Mouse (Mus musculus) embryo, embryonic 10.5 days (tissue): ENCODE data around the gene Tnnc1.

Experiments used
- DNase-seq: peaks from one replicate; pipeline ENCODE4 v3.0.0-alpha.2; 2015; ENCODE audit warnings: low spot score

Tnnc1 gene

GRCm38 (mm10) chr14:31208084-31208483 is at the start of gene Tnnc1:
Gene Tnnc1 (plus strand): TSS chr14:31208312.
- no peak for DNase-seq

GRCm38 (mm10) chr14:31160196-31161150 is 47.6 kb upstream of the Tnnc1 start:
- no peak for DNase-seq

- DNase-seq, result no peak
Observed at GRCm38 (mm10) chr14:31161191-31161590, 46.9 kb upstream of the Tnnc1 start.

DNA sequence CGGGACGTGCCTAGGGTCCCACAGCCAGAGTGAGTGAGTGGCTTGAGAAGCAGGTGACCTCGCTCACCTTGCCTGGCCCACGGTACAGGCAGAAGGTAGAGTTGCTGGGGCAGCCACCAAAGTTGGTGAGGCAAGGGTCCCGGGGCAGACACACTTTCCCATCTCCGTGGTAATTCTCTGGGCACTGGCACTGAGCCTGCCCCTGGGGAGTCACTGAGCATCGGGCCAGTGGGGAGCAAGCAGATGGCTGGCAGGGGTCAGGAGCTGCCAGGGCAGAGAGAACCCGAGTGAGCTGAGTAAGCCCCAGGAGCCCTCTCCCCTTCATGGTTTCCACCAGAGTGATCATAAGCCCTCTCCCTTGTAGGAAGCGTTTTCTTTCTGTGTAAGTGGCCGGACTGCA is 46.5 kb upstream of the Tnnc1 start:
- DNase-seq, result no peak

DNA sequence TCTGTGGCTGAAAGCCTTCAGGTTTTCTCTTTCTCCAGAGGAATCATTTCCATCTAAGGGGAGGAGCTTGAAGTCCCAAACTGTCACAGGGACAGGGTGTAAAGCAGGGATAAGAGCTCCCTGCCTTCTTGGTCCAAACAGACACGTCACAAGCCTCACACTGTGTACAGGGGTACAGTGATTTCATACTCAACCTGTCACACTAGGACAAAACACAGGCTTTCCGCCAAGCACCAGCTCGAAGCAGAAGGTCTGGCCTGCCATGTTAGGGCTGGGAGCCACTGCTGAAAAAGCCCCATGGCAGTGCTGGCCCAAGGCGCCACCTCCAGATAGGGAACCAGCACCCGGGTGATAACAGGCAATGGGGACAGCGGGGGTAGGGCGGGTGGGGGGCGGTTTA is 44.0 kb upstream of the Tnnc1 start:
- DNase-seq, result no peak

DNA sequence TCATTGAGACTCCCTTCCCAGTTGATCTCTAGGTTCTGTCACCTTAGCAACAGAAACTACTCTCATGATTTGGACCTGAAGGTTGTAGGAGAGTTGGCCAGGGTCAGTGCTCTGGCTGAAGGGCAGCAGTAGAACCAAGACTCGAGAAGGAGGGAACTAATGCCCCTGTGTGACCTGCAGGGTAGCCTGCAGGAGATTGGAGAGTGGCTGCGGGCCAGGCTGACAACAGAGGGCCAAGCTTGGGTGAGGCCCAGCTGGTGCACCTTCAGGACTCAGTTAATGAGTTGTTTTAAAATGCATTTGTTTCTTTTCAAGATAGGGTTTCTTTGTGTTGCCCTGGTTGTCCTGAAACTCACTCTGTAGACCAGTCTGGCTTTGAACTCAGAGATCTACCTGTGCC is 43.1 kb upstream of the Tnnc1 start:
- DNase-seq, result no peak

- DNase-seq, result no peak
Observed at GRCm38 (mm10) chr14:31165458-31165857, 42.7 kb upstream of the Tnnc1 start.

GRCm38 (mm10) chr14:31165991-31166630 is 42.0 kb upstream of the Tnnc1 start:
- DNase-seq, result no peak

- no peak for DNase-seq
Observed at GRCm38 (mm10) chr14:31166827-31167226, 41.3 kb upstream of the Tnnc1 start.

DNA sequence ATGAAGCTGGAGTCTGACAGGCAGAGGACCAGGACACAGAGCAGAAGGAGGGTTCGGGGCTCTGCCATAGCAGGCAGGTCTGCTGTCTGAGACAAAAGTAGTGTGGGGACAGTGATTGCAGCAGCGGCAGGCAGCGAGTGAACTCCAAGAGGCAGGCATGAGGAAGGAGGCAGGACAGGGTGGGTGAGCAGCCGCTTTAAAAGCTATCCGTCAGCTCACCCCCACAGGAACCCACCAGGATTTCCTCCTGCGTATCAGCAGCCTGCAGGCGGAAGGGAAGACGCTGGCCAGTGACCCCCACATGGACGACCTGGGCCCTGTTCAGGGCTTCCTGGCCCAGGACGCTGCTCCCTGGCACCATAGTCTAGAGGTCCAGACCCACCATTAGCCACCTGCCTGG is 39.7 kb upstream of the Tnnc1 start, which contains the start of gene Stab1:
Gene Stab1 (minus strand): TSS at position 217 of the 400 bp plus-strand sequence.
- no peak for DNase-seq

DNA sequence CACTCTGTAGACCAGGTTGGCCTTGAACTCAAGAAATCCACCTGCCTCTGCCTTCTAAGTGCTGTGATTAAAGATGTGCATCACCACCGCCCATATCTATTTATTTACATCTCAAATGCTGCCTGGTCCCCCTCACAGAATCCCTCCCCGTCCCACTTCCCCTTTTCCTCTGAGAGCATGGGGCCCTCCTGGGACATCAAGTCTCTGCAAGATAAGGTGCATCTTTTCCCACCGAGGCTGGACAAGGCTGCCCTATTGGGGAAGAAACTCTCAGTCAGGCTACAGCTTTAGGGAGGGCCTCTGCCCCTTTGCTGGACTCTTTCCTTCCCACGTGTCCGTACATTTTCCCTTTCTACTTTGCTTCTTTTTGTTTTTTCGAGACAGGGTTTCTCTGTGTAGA is 38.6 kb upstream of the Tnnc1 start:
- DNase-seq, result no peak

DNA sequence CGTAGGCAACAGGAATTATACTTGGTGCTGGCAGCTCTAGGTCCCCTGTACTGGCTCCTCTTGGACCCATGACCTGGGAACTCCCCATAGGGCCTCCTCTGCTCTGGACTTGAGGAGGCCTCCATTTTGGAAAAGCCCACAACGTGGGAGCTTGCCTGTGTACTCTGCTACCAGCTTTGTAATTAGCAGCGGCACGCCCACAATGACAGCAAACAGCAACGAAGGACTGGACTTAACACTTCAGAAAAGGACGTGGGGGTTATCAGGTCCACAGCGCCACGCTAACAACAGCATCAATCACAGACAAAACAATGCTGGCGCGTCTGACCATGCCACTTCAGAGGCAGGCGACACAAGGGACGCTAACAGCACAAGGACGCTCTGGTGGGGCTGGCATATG is 37.1 kb upstream of the Tnnc1 start:
- no peak for DNase-seq

GRCm38 (mm10) chr14:31171386-31171785 is 36.7 kb upstream of the Tnnc1 start:
- DNase-seq, result no peak

DNA sequence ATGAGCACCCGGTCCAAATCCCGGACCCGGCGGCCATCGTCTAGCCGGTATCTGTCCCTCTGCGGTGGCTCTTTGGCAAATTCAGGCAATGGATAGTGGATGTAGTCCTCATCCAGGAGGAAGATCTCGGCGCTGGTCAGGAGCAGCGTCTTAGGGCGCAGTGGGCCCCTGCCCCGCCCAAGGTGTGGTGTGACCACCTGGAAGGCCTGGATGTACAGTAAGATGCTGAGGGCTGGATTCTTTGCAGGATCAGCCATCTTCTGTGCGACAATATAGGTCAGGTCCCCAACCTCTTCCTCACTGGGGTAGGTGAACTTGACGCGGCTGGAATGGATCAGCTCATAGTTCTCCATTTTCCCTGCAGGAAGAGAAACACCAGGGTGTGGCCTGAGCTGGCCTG is 36.3 kb upstream of the Tnnc1 start:
- DNase-seq, result no peak

DNA sequence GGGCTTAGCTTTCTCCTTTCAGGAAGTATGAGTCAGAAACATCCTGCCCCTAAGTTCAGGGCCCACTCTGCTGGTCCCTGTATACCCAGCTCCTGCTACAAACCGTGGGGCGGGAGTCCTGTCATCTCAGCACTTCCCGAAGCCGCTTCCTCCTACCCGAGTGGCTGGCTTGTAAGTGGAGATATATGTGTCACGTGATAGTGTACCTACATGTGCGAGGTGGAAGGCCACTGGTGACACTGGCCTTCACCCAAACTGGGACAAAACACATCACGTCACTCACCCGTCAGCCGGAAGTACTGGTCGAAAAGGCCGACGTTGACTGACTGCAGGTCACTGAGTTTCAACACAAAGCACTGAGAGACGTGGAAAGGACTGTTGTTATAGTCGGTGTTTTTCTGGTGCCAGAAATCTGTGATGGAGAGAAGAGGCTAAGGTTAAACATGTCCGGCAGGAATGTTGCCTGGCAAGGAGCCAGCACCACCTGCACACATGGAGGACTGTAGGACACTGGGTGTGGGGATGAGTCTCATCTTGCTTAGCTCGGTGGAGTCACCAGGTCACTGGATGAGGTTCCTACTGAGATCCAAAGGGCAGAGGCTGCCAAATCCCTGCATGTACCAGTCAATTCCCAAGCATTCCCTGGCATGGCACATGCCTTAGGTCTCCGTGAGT is 35.2 kb upstream of the Tnnc1 start:
- no peak for DNase-seq

DNA sequence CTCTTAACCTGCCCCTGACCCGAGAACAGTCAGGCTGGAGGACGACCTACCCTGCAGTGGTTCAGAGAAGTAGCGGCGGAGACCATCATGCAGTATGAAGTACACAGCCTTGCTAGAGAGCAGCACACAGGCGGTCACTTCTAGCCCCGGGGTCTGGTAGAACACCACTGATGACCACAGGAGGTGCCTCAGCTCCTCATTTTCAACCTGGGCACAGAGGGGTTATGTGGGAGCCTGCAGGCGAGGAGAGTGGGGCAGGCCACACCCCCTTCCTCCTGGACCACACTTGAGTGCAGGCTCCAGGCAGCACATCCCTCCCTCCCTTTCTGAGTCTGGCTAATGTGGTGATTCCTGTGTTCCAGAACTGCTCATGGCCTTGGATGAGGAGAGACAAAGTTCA is 34.6 kb upstream of the Tnnc1 start:
- DNase-seq, result no peak

DNA sequence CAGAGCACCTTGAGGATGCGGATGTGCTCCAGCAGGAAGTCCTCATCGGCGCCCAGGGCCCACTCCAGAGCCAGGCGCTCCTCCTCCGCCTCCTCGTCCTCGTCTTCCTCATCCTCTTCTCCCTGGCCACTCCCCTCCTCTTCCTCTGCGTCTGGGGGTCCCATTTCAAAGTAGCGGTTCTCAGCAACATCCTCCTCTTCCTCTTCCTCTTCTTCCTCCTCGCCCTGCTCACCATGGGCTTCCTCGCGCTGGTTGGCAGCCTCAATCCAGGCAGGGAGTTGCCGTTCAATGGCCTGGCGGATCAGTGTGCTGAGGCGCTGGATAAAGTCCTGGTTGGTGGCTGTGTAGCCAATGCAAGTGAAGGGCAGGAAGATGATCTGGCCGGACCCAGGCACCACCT is 30.8 kb upstream of the Tnnc1 start:
- no peak for DNase-seq

GRCm38 (mm10) chr14:31177715-31178114 is 30.4 kb upstream of the Tnnc1 start:
- no peak for DNase-seq

GRCm38 (mm10) chr14:31179677-31180365 is 28.3 kb upstream of the Tnnc1 start:
- no peak for DNase-seq

- DNase-seq, result no peak
Observed at GRCm38 (mm10) chr14:31181512-31181911, 26.6 kb upstream of the Tnnc1 start.

DNA sequence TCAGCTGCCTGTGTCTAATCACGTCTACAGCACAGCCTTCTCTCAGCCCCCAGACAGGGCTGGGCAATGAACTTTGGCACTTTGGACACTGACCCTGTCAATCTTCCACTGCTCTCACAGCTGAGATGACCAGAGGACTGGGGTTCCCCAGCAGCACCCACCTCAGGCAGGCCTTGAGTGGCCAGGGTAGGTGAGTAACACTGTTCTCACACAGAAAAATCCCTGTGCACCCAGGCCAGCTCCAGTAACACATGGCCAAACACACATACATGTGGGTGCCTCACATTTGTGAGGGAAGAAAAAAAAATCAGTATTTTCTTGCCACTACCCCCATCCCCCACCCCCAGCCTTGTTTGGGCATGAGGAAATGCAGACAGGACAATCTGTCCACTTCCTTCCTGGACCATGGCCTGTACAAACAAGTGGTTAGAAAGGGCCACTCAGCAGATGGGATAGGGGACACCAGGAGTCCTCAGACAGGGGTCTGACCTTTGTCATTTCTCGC is 25.3 kb upstream of the Tnnc1 start:
- DNase-seq, result peak; percentile 21

DNA sequence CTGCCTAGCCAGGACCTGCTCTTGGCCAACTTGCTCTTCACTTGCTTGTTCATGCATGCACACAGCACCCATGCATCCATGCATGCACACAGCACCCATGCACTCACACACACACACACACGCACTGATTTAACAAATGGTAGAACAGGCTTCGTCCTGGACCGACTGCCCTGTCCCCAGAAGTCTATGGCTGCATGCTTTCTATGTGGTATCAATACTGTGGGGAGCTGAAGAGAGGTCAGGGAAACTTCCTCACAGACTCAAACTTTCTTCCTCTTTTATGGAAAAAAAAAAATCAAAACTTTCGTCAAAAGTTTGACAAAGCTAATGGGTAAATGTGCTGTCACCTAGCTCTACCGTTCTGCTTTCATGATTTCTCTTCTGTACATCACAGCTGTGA is 24.6 kb upstream of the Tnnc1 start:
- no peak for DNase-seq
